Mouse (Mus musculus): Measurements from ENCODE around the gene Chst10. TPM values are rescaled to one million over a fixed set of nuclear protein-coding genes. Genes with fewer than 3 reads are reported as not detected.

Chst10 gene
- polyA plus RNA-seq, 1 experiment from 2014 or later: 50.4 TPM

Other genes with a start within 250 kb of the Chst10 start
- 8.4 TPM in 2 replicates for gene Aff3, start 233.2 kb downstream of the Chst10 start, polyA plus RNA-seq (2015; fragmentation: Nextera tagmentation; extraction: Ambion mirVana)
- gene Lonrf2, start 61.5 kb downstream of the Chst10 start, polyA plus RNA-seq (2015; fragmentation: Nextera tagmentation; extraction: Ambion mirVana): 18.4 and 23.0 TPM in 2 replicates
- 1.4 and 2.0 TPM in 2 replicates for gene Nms, start 41.0 kb upstream of the Chst10 start, polyA plus RNA-seq (2015; fragmentation: Nextera tagmentation; extraction: Ambion mirVana)
- 144 and 165 TPM in 2 replicates for gene Pdcl3, start 87.4 kb upstream of the Chst10 start, polyA plus RNA-seq (2015; fragmentation: Nextera tagmentation; extraction: Ambion mirVana)